Mouse (Mus musculus) B cell, adult 2 months (primary cell): ENCODE measurements at regions not wholly inside any gene's neighbourhood (a gene's known extent, or its start where the extent isn't known, plus 50 kb on each side); places are given as distances from the start of the nearest gene placed in this dataset.
A peak's percentile ranks its signal among the peaks of the same experiment; 100 is the strongest.

Source experiments
- DNase-seq, 2 experiments: peaks; one replicate each; pipeline ENCODE4 v3.0.0; 2022

- no peak for DNase-seq
Measured at GRCm38 (mm10) chr10:97304791-97305355, 174.5 kb upstream of the Dcn start.

GRCm38 (mm10) chr10:97309580-97309979, 169.8 kb upstream of the Dcn start:
- DNase-seq: no peak

DNA sequence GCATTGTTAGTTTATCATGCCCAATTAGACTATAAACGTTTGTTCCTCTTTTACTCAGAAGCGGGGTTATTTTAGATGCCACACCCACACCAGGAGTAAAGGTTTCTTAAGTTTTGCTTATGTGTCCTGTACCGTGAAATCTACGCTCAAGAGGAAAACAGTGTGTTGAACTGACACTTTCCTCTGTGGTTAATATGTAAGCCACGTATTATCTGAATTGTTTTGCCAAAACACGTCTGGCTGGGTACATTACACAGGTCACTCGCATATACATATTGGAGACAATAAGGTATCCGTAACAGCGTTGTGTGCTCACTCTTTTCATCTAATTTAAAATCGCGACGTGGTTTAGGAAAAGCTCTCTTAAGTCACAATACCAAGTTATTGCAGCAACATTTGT, 166.9 kb upstream of the Dcn start:
- peak; percentile 58 to 63 for DNase-seq

DNA sequence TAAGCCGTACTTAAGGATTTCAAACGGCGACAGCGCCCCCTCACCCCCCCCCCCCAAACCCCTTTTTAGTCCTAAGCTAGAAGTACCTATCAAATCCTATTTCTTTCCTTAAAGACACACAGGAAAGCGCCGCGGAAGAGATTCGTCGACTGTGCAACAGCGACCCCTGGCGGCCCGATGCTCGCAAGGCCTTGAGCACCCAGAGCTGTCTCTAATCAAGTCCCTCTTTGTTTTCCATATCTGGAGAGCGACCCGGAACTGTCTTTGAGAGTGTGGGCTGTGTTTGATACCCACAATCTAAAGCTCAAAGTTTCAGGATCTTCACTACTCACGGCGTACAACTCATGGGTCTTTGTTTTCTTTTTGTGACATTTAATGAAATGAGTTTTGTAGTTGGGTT, 166.4 kb upstream of the Dcn start:
- DNase-seq: peak; percentile 94

DNA sequence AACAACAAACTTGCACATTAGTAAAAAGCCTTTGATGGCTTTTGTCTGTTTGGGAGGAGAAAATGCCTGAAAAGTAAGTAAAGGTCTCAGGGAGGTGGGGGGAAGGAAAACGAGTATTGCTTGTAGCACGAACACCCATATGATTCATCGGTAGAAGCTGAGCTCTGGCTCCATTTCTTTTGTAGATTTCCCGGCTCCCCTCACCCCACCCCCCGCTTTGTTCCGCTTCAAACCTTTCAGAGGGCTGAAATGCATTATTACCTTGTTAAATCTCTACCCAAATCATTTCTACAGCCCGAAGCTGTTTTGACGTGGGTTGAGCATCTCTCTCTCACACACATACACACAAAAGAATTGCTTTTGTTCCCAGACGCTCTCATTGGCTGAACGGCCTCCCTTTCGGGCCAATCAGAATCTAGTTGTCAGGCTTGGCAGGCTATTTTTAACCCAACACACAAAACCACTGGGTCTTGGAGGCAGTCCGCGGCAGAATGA, 166.0 kb upstream of the Dcn start:
- peak; percentile 78 to 81 for DNase-seq

DNA sequence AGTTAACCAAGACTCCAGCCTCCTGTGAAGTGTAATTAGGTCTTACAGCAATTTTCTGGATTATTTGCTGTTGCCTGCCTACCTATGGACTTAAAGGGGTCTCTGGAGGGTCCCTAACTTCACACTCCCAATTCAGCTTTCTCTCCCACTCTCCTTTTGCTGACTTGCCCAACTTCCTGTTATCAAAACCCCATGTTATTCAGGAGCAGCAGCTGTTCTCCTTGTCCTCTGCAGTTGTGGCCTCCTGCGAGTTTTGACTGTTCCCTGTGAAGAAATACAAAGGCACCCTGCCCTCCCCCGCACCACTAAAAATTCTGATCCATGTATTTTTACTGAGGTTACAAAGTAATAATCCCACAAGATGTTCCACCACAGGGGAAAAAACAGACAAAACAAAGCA, 146.8 kb upstream of the Dcn start:
- DNase-seq: no peak

DNA sequence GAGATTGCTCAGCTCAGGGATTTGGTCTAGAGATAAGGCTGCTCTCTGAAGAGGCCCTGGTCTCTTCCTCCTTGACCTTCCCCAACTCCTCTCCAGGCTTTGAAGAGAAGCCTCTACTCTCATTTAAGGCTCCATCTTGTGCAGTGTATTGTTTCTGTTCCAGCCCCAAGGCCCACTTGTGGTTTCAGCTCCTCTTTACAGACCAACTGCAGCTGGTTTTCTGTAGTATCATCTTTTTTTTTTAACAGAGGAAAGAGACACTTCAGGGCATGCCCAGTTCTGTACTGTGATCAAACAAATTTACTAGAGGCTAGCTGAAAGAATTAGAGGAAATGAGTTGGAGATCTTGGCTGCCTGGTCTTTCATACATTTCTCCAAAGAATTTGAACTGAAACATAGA, 145.4 kb upstream of the Dcn start:
- no peak for DNase-seq

- no peak for DNase-seq
Measured at GRCm38 (mm10) chr10:97334606-97335150, 144.7 kb upstream of the Dcn start.

DNA sequence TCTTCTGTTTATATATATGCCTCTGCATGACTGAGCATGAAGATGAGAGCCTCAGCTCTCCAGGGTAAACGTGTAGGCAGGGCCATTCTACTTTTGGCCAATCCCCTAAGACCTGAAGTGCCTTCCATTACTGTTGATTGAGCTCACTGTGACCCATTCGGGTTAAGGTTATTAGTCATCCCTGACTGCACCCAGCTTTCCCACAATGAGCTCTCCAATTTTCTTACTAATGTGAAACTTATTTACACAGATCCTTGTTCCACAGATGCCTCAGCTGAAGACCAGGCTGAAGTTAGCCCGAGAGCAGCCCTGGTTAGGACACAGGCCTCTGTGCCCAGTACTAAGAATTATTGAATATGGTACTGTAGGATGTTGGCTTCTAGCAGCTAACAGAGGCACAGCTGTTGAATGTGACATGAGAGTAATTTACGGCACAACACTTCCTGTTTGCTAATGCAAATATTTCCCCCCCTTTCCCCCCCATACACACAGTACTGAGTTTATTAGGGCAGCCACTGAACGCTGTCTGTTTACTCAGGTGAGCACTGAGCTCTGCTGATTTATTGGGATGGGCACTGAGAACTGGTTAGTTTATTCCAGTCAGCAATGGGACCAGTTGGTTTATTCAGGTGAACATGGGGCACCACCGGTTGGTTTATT, 141.2 kb upstream of the Dcn start:
- peak; percentile 30 to 47 for DNase-seq

- no peak for DNase-seq
Measured at GRCm38 (mm10) chr10:97339866-97340706, 139.3 kb upstream of the Dcn start.

DNA sequence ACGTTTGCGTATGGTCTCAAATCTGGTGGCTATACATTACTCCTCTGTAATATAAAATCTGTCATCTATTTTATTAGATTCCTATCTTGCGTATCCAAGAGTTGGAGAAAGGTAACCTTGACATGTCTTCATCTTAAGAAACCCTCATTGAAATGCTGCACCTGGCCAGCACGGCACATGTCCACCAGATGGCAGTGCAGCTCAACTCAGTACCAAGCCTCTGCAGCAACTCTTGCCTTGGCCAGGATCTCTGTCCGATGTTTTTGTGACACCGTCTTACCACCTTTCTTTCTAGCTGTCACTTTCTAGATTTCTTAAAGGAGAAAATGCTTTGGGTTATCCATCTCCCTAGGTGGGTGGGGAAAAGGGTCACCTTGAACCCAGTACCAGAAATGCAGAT, 134.1 kb upstream of the Dcn start:
- DNase-seq: peak; percentile 75 to 76

- DNase-seq: no peak
Measured at GRCm38 (mm10) chr10:97346949-97347348, 132.5 kb upstream of the Dcn start.

- no peak for DNase-seq
Measured at GRCm38 (mm10) chr10:97368625-97369024, 110.8 kb upstream of the Dcn start.

DNA sequence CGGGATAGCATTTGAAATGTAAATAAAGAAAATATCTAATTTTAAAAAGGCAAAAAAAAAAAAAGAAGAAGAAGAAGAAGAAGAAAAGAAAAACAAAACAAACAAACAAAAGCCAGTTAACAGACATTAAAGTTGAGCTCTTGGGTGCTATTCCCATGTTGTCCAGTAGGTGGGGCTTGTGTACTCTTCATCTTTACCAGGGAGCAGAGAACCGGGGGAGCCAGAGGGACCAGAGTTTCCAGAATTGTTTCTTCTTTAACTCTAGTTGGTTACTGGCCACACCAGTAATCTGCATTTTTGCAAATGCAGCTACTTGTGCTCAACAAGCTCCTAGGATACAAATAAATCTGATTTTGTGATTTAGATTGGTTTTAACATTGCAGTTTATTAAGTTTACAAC, 103.6 kb upstream of the Dcn start:
- peak; percentile 57 to 63 for DNase-seq

GRCm38 (mm10) chr10:97376376-97376775, 103.0 kb upstream of the Dcn start:
- no peak for DNase-seq

- DNase-seq: no peak
Measured at GRCm38 (mm10) chr10:97381586-97381985, 97.8 kb upstream of the Dcn start.

GRCm38 (mm10) chr10:97383881-97384280, 95.5 kb upstream of the Dcn start:
- no peak for DNase-seq

DNA sequence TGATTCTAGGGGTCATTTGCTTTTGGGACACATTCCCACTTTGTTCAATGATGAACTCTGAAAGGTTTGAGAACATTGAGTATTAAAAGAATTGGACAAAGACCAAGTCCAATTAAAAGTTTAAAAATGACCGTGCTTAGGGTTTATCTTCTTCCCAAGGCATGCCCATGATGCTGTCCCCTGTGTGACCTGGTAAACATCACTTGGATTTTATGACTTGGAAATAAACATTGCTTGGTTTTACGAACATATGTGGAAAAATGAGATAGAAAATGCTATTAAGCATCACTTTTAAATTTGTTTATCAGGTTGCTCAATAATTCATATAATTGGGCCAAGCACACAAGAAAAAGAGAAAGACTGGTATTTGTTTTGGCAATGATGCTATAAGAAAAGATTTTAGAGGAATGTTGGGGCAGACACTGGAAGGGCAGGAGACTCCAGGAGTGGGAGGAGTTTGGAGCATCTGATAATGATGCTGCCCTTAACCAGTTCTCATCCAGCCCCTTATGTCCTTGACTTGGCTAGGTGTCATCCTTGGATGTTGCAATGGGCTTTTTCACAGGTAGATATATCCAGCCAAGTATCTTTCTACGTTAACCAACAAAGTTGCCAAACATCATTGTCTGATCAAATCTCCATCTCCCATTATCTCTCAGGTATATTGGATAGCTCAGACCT, 92.1 kb upstream of the Dcn start:
- DNase-seq: no peak

DNA sequence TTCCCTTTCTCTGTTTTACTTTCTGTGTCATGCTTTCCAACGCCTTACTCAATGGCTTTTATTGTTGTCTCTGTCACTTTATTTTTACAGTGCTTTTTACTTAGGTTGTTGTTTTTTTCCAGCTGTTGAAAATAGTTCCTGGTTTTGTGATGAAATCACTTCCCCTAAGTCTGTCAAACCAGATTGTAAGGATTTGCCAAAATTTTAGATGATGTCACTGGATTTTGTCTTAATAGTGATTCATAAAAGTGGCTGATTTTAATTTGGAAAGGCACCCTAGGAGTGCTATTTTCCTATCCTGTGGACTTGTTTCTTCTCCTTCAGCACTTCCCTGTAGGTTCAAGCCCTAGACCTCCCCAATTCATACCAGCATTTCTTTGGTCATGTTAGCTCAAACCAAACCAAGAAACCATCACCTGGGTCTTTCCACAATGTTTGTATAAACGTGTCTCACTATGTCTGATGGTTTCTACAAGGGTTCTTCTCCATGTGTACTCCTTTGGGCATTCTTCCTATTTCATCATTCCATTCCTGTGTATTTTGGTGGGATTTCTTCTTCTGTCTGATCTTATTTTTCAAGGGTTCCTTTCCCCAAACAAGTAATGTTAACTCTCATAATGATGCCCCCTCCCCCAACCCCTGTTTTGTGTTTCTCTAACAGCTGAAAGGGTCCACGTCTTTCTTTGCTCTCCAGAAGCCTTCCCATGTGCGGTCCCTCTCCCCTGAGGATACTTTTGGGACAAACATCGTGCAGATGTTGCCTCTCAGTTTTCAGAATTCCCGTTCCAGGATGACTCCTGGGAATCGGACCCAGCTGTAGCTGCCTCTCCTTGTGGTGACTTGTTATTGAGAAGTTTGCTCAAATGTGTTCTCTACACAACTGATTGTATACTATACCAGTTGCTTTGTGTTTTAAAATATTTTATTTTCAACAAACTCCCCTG, 89.5 kb upstream of the Dcn start:
- no peak for DNase-seq

- DNase-seq: no peak
Measured at GRCm38 (mm10) chr10:97397062-97397771, 82.2 kb upstream of the Dcn start.

- no peak for DNase-seq
Measured at GRCm38 (mm10) chr10:97397896-97398295, 81.5 kb upstream of the Dcn start.
